8 mouse cellular contexts compared by ENCODE assay signal in the genomic region with DNA sequence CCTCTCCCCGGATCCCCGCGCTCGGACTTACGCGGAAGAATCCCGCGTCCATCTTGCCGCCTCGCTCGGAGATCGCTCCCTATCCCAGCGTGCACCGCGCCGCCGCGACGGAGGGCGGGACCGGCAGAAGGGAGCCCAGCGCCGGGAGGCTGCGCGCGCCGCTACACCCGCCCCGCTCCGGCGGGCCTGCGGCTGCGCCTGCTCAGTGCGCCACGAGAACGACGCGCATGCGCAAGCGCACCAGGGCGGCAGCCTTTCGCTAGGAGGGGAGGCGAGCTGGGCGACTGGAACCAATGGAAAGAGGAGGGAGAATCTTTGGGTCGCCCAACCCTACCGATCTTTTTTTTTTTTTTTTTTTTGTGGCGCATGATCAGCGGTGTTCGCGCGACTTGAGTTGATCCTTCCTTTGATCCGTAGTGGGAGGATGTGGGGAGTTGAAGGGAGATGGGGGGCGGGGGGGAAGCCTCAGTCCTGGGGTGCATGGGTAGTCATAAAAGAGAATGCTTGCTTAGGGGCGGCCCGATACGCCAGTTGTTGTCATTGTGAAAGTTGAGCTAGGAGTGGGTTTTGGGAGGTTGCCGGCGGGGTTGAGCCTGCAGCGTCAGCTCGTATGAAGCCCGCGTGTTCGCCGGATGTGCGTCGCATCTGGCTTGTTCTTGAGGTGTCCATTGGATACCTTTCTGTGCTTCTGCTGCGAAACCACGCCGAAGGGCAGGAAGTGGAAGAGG. TPM values are rescaled to one million over a fixed set of nuclear protein-coding genes. Genes with fewer than 3 reads are reported as not detected.
A peak's percentile ranks its signal among the peaks of the same experiment; 100 is the strongest.
DNase-seq lines count a peak whose midpoint lies in the region; ATAC-seq and TF ChIP-seq lines count a peak whose summit lies in the region.

A gene (minus strand): TSS at position 256 of the 728 bp plus-strand sequence.

- H3K27me3 ChIP-seq in Patski: no peaks in the 10 kb centered on the region
- H3K27me3 ChIP-seq in hindbrain, embryonic 13.5 days: 0 out of 2 replicates have a peak, but pooled peaks cover 9% of the 10 kb centered on the region

- in situ Hi-C loops in Patski (cut with MboI; ENCODE audit: low pct_unique_long_range_greater_than_20kb): no loop called here

- peak within 1 kb of the TSS; percentile 99 for H3K4me3 ChIP-seq in hindbrain, embryonic 13.5 days

- WGBS in hindbrain, embryonic 13.5 days: under 1% methylated on average over 69 of the region's 69 CpGs

- peaks cover 9% of the 10 kb centered on the region; the same call in 1 of the 2 replicates for H3K36me3 ChIP-seq in hindbrain, embryonic 13.5 days

- no peaks in the 10 kb centered on the region for H3K9me3 ChIP-seq in hindbrain, embryonic 13.5 days

- ATAC-seq in Patski: peak; percentile 78
- peak; percentile 93 for ATAC-seq in hindbrain, embryonic 13.5 days (ENCODE audit: low FRiP score)

- H3K4me2 ChIP-seq in hindbrain, embryonic 13.5 days: peak within 1 kb of the TSS; percentile 82

- peak within 1 kb of the TSS; percentile 99 for H3K9ac ChIP-seq in hindbrain, embryonic 13.5 days

- peak; percentile 93 for DNase-seq in Patski (ENCODE audit: low read depth, low spot score)
- peak; percentile 99 for DNase-seq in cerebellum, postnatal 14 days
- peak; percentile 96 for DNase-seq in frontal cortex, postnatal 14 days (ENCODE audit: low spot score in 2 of 2)
- DNase-seq in layer of hippocampus, postnatal 25 days (ENCODE audit: extremely low spot score in 1 of 2, low spot score in 1 of 2): peak; percentile 97 to 98
- peak; percentile 97 for DNase-seq in lung, postnatal 25 days (ENCODE audit: low spot score)
- DNase-seq in retina, embryonic 14.5 days (ENCODE audit: low spot score): peak; percentile 99
- DNase-seq in thymus, postnatal 4 days: peak; percentile 100

- TF ChIP-seq CTCF in Patski (IDR thresholded peaks at IDR 0.05): no peak

- H3K27ac ChIP-seq in hindbrain, embryonic 13.5 days: peak within 1 kb of the TSS; percentile 96

- H3K4me1 ChIP-seq in hindbrain, embryonic 13.5 days (replicated peaks): peaks cover 22% of the 10 kb centered on the region

- POLR2A ChIA-PET in Patski (lab: Charles Lee): no interaction called here

- CTCF ChIA-PET in Patski (lab: Charles Lee): interaction anchor here (0.8 to 0.9 kb wide), 2 partner anchors 58 to 203 kb away, joined by 3 read pairs; no protein-coding TSS in a partner anchor

RNA-seq across cellular contexts. Expression of the gene that starts here (rescaled TPM):
- 102 TPM for polyA plus RNA-seq in Patski (2021)
- polyA plus RNA-seq in hindbrain, embryonic 13.5 days (2015; fragmentation: Nextera tagmentation; extraction: Ambion mirVana): 215 and 220 TPM in 2 replicates
- 100 to 1,000 TPM; 102 to 140 TPM for total RNA-seq in layer of hippocampus, postnatal 25 days (2021)

Comparison
In these comparisons a context has a peak if more than half of its experiments do, and no peak if none do; other contexts are left out.
1. Peak in every context shown above with its lines: DNase-seq, ATAC-seq, H3K4me3 ChIP-seq and H3K27ac ChIP-seq.